Mouse (Mus musculus): ENCODE data around the gene Stra6. TPM values are rescaled to one million over a fixed set of nuclear protein-coding genes. Genes with fewer than 3 reads are reported as not detected.

Gene Stra6
- polyA plus RNA-seq, 1 experiment from 2014 or later: 53.7 TPM

DNA sequence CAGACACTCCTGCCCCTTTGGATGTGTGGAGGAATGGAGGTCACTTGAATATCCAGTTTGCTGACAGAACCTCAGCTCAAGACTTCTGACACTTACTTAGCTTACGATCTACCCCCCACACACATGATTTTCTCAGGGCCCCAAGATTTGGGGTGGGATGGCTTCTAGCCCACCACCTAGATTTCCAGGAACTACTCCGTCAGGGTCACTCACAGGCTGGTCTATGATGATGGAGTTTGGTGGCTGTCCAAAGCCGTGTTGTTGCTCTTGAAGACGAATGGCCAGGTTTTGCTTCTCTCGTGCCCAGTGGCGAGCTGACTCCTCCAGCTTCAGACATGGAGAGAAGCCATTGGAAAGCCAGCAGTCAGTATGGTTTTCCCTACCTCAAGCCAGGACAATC, 34.0 kb upstream of the Stra6 start:
- WGBS: 81% methylated on average over 6 of the region's 6 CpGs
- Histone ChIP-seq H3K27me3 (ENCODE audit: control insufficient read depth, insufficient read depth, low read length) (no peaks in the 10 kb centered on the region), H3K4me3 (ENCODE audit: low read depth, low read length) (no peak overlapping the region)

DNA sequence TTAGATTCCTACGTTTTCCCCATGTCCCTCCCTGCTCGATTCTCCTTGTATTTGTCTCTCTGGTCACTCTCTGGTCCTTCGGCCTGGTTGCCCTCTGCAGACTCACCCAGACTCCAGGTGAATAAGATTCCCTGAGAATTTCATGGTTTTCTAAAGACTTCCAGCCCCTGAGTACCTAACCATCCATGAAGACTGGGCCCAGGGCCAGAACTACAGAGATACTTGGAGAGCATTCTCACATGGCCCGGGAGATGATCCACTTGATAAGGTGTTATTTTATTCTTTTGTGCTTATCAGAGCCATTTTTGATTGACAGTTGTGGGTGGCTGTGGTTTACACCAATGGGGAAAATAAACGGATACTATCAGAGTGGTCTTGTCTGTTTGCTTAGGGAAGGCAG, 31.7 kb upstream of the Stra6 start:
- H3K36me3 ChIP-seq (ENCODE audit: control insufficient read depth, insufficient read depth, low read length): no peaks in the 10 kb centered on the region
- H3K4me1 ChIP-seq (ENCODE audit: control insufficient read depth, insufficient read depth, low read length): no peaks in the 10 kb centered on the region
- H3K27me3 ChIP-seq (ENCODE audit: control insufficient read depth, insufficient read depth, low read length): no peaks in the 10 kb centered on the region
- DNase-seq (ENCODE audit: low spot score) (no peak), ATAC-seq (ENCODE audit: insufficient number of reproducible peaks, low FRiP score, low TSS enrichment, low read depth) (no peak)
- H3K4me3 ChIP-seq (ENCODE audit: low read depth, low read length): no peak overlapping the region
- WGBS: 84% methylated on average over 5 of the region's 5 CpGs
- H3K4me2 ChIP-seq (ENCODE audit: low read depth, severe bottlenecking): no peak overlapping the region
- no peak overlapping the region for H3K27ac ChIP-seq (replicated peaks; ENCODE audit: low read depth, low read length)
- H3K9me3 ChIP-seq (ENCODE audit: control insufficient read depth, low read length): no peaks in the 10 kb centered on the region
- no peak overlapping the region for H3K9ac ChIP-seq (ENCODE audit: low read length)

More for the DNA sequence above, 34.0 kb upstream of the Stra6 start:
- no peak overlapping the region for H3K27ac ChIP-seq (replicated peaks; ENCODE audit: low read depth, low read length)
- ATAC-seq (ENCODE audit: insufficient number of reproducible peaks, low FRiP score, low TSS enrichment, low read depth) (no peak), DNase-seq (ENCODE audit: low spot score) (no peak)
- no peaks in the 10 kb centered on the region for H3K4me1 ChIP-seq (ENCODE audit: control insufficient read depth, insufficient read depth, low read length)
- no peak overlapping the region for H3K4me2 ChIP-seq (ENCODE audit: low read depth, severe bottlenecking)
- H3K9ac ChIP-seq (ENCODE audit: low read length): no peak overlapping the region
- H3K9me3 ChIP-seq (ENCODE audit: control insufficient read depth, low read length): no peaks in the 10 kb centered on the region
- no peaks in the 10 kb centered on the region for H3K36me3 ChIP-seq (ENCODE audit: control insufficient read depth, insufficient read depth, low read length)

DNA sequence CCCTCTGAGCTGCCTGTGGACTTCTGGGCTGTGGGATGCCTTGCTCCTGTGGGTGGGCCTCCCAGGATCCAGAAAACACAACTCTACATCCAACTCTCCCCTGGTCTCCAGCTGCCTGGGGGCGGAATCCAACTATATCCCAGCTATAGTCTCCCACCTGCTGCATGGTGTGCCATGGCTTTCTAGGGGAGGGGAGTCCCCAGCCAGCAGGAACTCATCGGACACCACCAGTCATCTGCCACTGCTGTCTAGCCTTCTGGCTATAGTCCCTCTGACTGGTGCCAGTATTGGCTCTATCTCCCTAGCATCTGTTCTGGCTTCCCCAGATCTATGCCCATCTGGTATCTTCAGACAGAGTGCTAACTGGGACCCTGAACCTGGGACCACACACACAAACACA, 28.1 kb upstream of the Stra6 start:
- Histone ChIP-seq H3K9me3 (ENCODE audit: control insufficient read depth, low read length) (no peaks in the 10 kb centered on the region), H3K4me3 (ENCODE audit: low read depth, low read length) (no peak overlapping the region), H3K27me3 (ENCODE audit: control insufficient read depth, insufficient read depth, low read length) (0 out of 2 replicates have a peak, but pooled peaks cover 4% of the 10 kb centered on the region), H3K4me2 (ENCODE audit: low read depth, severe bottlenecking) (no peak overlapping the region), H3K36me3 (ENCODE audit: control insufficient read depth, insufficient read depth, low read length) (no peaks in the 10 kb centered on the region), H3K9ac (ENCODE audit: low read length) (no peak overlapping the region), H3K4me1 (ENCODE audit: control insufficient read depth, insufficient read depth, low read length) (peaks cover 5% of the 10 kb centered on the region), H3K27ac (replicated peaks; ENCODE audit: low read depth, low read length) (no peak overlapping the region)
- whole genome bisulfite sequencing: 81% methylated on average over 2 of the region's 2 CpGs
- ATAC-seq (ENCODE audit: insufficient number of reproducible peaks, low FRiP score, low TSS enrichment, low read depth): no peak
- DNase-seq (ENCODE audit: low spot score): no peak

DNA sequence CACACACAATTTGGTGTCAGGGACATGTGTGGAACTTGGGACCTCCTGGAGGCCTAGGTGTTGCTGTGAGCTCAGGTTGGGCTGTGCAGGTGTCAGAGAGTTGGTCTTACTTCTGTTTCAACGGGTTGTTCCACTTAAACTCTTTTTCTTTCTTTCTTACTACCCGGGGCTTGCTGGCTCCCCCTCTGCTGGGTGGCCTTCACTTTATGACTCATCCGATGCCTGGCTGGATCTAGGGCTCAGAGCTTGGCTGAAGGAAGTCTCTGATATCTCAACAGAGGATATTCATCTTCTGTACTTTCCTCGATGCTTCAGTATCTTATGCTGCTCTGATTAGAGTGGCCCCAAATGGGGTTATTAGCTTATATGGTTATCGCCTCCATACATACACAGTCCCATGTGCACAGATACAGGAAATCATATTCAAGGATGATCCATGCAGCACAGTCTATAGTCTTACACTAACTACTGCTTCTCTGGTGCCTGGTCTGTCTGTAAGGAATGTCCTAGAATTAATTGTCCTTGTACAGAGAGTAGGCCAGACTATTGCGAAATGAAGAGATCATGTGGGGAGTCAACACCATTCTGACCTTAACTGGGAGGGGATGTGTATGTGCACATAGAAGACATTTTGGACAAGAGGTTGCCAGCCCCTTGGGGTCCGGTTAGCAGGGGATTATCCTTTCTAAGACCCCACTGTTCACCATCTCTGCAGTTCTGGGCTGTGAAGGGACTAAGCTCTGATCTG, 27.5 kb upstream of the Stra6 start:
- no peak overlapping the region for H3K4me2 ChIP-seq (ENCODE audit: low read depth, severe bottlenecking)
- H3K27me3 ChIP-seq (ENCODE audit: control insufficient read depth, insufficient read depth, low read length): 0 out of 2 replicates have a peak, but pooled peaks cover 4% of the 10 kb centered on the region
- H3K4me3 ChIP-seq (ENCODE audit: low read depth, low read length): no peak overlapping the region
- no peaks in the 10 kb centered on the region for H3K9me3 ChIP-seq (ENCODE audit: control insufficient read depth, low read length)
- no peak for ATAC-seq (ENCODE audit: insufficient number of reproducible peaks, low FRiP score, low TSS enrichment, low read depth)
- no peak overlapping the region for H3K9ac ChIP-seq (ENCODE audit: low read length)
- no peak overlapping the region for H3K27ac ChIP-seq (replicated peaks; ENCODE audit: low read depth, low read length)
- no peak for DNase-seq (ENCODE audit: low spot score)
- 68% methylated on average over 7 of the region's 7 CpGs for WGBS
- H3K36me3 ChIP-seq (ENCODE audit: control insufficient read depth, insufficient read depth, low read length): no peaks in the 10 kb centered on the region
- peaks cover 11% of the 10 kb centered on the region for H3K4me1 ChIP-seq (ENCODE audit: control insufficient read depth, insufficient read depth, low read length)

DNA sequence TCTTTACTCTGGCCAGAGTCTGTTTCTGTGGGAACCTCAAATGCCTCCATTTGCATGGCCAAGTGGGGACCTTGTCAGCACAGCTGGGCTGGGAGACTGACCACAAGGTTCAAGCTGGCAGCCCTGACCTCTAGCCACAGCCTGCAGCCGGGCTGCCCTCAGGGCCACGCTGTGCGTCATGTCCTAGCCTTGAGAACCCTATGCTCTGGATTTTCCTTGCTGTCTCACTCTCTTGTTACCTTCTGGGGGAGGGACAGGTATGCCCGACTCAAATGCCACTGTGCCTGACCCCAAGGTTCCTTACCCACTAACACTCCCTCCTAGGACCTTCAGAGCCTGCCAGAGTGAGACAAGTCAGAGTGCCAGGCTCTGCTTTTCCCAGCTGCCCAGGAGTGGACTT, 26.6 kb upstream of the Stra6 start:
- DNase-seq (ENCODE audit: low spot score): no peak
- H3K4me2 ChIP-seq (ENCODE audit: low read depth, severe bottlenecking): no peak overlapping the region
- no peak overlapping the region for H3K27ac ChIP-seq (replicated peaks; ENCODE audit: low read depth, low read length)
- no peak for ATAC-seq (ENCODE audit: insufficient number of reproducible peaks, low FRiP score, low TSS enrichment, low read depth)
- H3K4me3 ChIP-seq (ENCODE audit: low read depth, low read length): no peak overlapping the region
- H3K27me3 ChIP-seq (ENCODE audit: control insufficient read depth, insufficient read depth, low read length): 0 out of 2 replicates have a peak, but pooled peaks cover 4% of the 10 kb centered on the region
- no peaks in the 10 kb centered on the region for H3K36me3 ChIP-seq (ENCODE audit: control insufficient read depth, insufficient read depth, low read length)
- H3K4me1 ChIP-seq (ENCODE audit: control insufficient read depth, insufficient read depth, low read length): peaks cover 19% of the 10 kb centered on the region
- H3K9me3 ChIP-seq (ENCODE audit: control insufficient read depth, low read length): no peaks in the 10 kb centered on the region
- 72% methylated on average over 4 of the region's 4 CpGs for WGBS
- H3K9ac ChIP-seq (ENCODE audit: low read length): no peak overlapping the region

DNA sequence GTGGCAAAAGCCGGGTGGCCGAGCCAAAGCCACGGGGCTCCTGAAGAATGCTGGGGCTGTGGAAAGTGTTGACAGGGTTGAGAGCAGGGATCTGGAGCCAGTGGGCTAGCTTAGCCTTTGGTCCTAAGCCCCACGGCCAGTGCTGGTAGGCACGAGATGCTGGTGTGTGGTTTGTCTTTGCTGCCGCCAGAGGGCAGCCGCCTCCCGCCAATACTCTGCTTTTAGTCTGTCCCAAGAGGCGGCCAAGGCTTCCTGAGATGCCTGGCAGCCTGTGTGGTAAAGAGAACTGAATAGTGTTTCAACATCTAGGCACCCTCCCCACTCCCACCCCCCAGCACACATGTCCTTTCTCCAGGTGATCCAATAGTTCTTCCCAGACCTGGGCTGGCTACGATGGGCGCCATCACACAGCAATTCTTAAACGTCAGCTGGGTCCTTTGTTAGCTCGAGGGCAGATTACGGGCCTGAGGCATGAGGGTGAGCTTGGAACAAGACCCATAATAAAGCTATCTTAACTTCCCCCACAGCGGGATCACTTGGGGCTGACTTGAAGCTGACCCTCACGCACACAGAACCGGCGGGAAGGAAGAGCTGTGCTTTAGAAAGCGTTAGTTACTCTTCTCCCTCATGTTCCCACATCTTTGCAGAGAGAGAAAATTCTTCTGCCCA, 25.0 kb upstream of the Stra6 start:
- Histone ChIP-seq H3K4me2 (ENCODE audit: low read depth, severe bottlenecking) (no peak overlapping the region), H3K27ac (replicated peaks; ENCODE audit: low read depth, low read length) (no peak overlapping the region), H3K9me3 (ENCODE audit: control insufficient read depth, low read length) (no peaks in the 10 kb centered on the region), H3K9ac (ENCODE audit: low read length) (no peak overlapping the region), H3K36me3 (ENCODE audit: control insufficient read depth, insufficient read depth, low read length) (no peaks in the 10 kb centered on the region), H3K27me3 (ENCODE audit: control insufficient read depth, insufficient read depth, low read length) (0 out of 2 replicates have a peak, but pooled peaks cover 4% of the 10 kb centered on the region), H3K4me1 (ENCODE audit: control insufficient read depth, insufficient read depth, low read length) (peaks cover 27% of the 10 kb centered on the region), H3K4me3 (ENCODE audit: low read depth, low read length) (no peak overlapping the region)
- 0 out of 2 replicates have a peak, but pooled peaks have one; percentile 67 for ATAC-seq (ENCODE audit: insufficient number of reproducible peaks, low FRiP score, low TSS enrichment, low read depth)
- 28% methylated on average over 19 of the region's 19 CpGs for WGBS
- peak; percentile 85 for DNase-seq (ENCODE audit: low spot score)

DNA sequence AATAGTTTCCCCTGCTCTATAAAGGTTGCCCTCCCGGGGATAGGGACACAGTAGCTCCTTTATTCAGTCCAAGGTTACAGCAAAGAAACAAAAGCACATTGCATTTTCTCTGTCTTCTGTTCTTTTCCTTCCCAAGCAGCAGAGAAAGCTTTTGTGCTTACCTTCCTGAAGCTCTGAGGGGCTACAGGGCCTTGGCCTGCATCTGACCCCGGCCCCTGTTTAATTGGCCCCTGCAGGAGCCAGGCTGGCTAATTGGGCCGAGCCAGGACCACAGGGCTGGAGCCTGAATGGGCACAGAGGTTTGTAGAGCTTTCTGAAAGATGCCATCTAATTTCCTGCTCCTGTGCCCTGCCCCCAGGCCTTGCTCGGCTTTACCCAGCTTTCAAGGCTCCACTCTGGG, 22.6 kb upstream of the Stra6 start:
- Histone ChIP-seq H3K4me2 (ENCODE audit: low read depth, severe bottlenecking) (0 out of 2 replicates have a peak overlapping the region, but pooled peaks have one; percentile 7), H3K27me3 (ENCODE audit: control insufficient read depth, insufficient read depth, low read length) (0 out of 2 replicates have a peak, but pooled peaks cover 4% of the 10 kb centered on the region), H3K27ac (replicated peaks; ENCODE audit: low read depth, low read length) (peak overlapping the region; percentile 82), H3K9ac (ENCODE audit: low read length) (peak overlapping the region; percentile 18; the same call in 1 of the 2 replicates), H3K4me1 (ENCODE audit: control insufficient read depth, insufficient read depth, low read length) (peaks cover 34% of the 10 kb centered on the region), H3K36me3 (ENCODE audit: control insufficient read depth, insufficient read depth, low read length) (no peaks in the 10 kb centered on the region), H3K9me3 (ENCODE audit: control insufficient read depth, low read length) (no peaks in the 10 kb centered on the region), H3K4me3 (ENCODE audit: low read depth, low read length) (no peak overlapping the region)
- 22% methylated on average over 4 of the region's 4 CpGs for WGBS
- no peak for ATAC-seq (ENCODE audit: insufficient number of reproducible peaks, low FRiP score, low TSS enrichment, low read depth)
- peak; percentile 48 for DNase-seq (ENCODE audit: low spot score)

DNA sequence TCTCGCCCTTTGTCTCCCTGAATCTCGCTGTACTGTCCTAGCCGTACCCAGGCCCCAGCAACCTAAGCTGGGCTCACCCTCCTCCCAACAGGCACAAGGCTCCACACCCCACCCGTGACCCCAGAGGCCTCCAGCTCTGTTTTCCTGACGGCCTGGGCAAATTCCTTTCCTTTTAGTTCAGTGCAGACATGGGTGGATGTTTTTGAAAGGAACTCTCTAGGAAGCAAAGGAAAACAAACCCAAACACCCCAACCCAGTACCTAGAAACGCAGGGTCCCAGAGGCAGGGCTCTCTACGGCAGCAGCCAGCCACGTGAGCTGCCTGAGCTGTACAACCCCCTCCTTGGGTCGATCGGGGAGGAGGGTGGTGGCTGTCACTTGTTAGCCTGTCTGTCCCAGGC, 21.2 kb upstream of the Stra6 start:
- H3K4me3 ChIP-seq (ENCODE audit: low read depth, low read length): no peak overlapping the region
- H3K9ac ChIP-seq (ENCODE audit: low read length): no peak overlapping the region
- H3K36me3 ChIP-seq (ENCODE audit: control insufficient read depth, insufficient read depth, low read length): no peaks in the 10 kb centered on the region
- H3K4me1 ChIP-seq (ENCODE audit: control insufficient read depth, insufficient read depth, low read length): peaks cover 34% of the 10 kb centered on the region
- no peak overlapping the region for H3K4me2 ChIP-seq (ENCODE audit: low read depth, severe bottlenecking)
- H3K27me3 ChIP-seq (ENCODE audit: control insufficient read depth, insufficient read depth, low read length): 0 out of 2 replicates have a peak, but pooled peaks cover 4% of the 10 kb centered on the region
- DNase-seq (ENCODE audit: low spot score) (no peak), ATAC-seq (ENCODE audit: insufficient number of reproducible peaks, low FRiP score, low TSS enrichment, low read depth) (no peak)
- no peak overlapping the region for H3K27ac ChIP-seq (replicated peaks; ENCODE audit: low read depth, low read length)
- no peaks in the 10 kb centered on the region for H3K9me3 ChIP-seq (ENCODE audit: control insufficient read depth, low read length)
- 41% methylated on average over 10 of the region's 10 CpGs for WGBS
